Mouse (Mus musculus): ENCODE results near the gene Calhm1.

GRCm38 (mm10) chr19:47122802-47123201 is 21.3 kb downstream of the Calhm1 start:
- peak; percentile 75 for TF ChIP-seq CTCF (IDR thresholded peaks at IDR 0.05; ENCODE audit: low read depth, low read length)
- no peak for TF ChIP-seq POLR2A (IDR thresholded peaks at IDR 0.05; ENCODE audit: insufficient read depth, low read length)

All from ES-Bruce4 (cell line).